Mouse (Mus musculus) forebrain, postnatal 0 days (tissue): ENCODE data around the gene Phox2b. TPM values are rescaled to one million over a fixed set of nuclear protein-coding genes. Genes with fewer than 3 reads are reported as not detected.

Source experiments
- ATAC-seq: fragments of 200-750 bp; cut with Nextera tagmentation; 2 replicates; pipeline ENCODE4 v1.8.0; 2017; ENCODE audit warnings: mild to moderate bottlenecking, moderate library complexity
- DNase-seq: peaks from one replicate; pipeline ENCODE4 v3.0.0-alpha.2; 2015
- H3K27ac ChIP-seq: fragments of 300-500 bp; sonication (generic); 2 replicates; pipeline ENCODE4 v1.5.1; 2014; ENCODE audit warnings: low read depth, mild to moderate bottlenecking, antibody characterized with exemption, low read length, moderate library complexity, mixed read lengths
- H3K27me3 ChIP-seq: fragments of 300-500 bp; sonication (generic); 2 replicates; pipeline ENCODE4 v1.6.1; 2014; ENCODE audit warnings: mild to moderate bottlenecking, low read length, mixed read lengths; ENCODE audit not compliant: insufficient read depth
- H3K36me3 ChIP-seq: fragments of 300-500 bp; sonication (generic); 2 replicates; pipeline ENCODE4 v1.6.1; 2014; ENCODE audit warnings: mild to moderate bottlenecking, moderate library complexity; ENCODE audit not compliant: insufficient read depth
- H3K4me1 ChIP-seq: fragments of 300-500 bp; sonication (generic); 2 replicates; pipeline ENCODE4 v1.6.1; 2014; ENCODE audit warnings: antibody characterized with exemption; ENCODE audit not compliant: insufficient read depth
- H3K4me2 ChIP-seq: fragments of 300-500 bp; sonication (generic); 2 replicates; pipeline ENCODE4 v1.6.1; 2014; ENCODE audit warnings: low read depth, mild to moderate bottlenecking, moderate library complexity
- H3K4me3 ChIP-seq: fragments of 300-500 bp; sonication (generic); 2 replicates; pipeline ENCODE4 v1.5.1; 2014; ENCODE audit warnings: low read depth, low read length, mixed read lengths
- H3K9ac ChIP-seq: fragments of 300-500 bp; sonication (generic); 2 replicates; pipeline ENCODE4 v1.6.1; 2014; ENCODE audit warnings: mild to moderate bottlenecking
- H3K9me3 ChIP-seq: fragments of 300-500 bp; sonication (generic); 2 replicates; pipeline ENCODE4 v1.6.1; 2016; ENCODE audit warnings: low read length
- CTCF ChIP-seq: sonication (generic); IDR thresholded peaks from 2 replicates; pipeline ENCODE4 v1.5.1; 2016; ENCODE audit warnings: antibody characterized with exemption, control low read depth, low read depth
- WGBS: fragments of 180-500 bp; shearing (Covaris S2); extraction: QIAGEN DNeasy Blood & Tissue Kit; methylation state at CpG from one replicate; pipeline ENCODE4 v1.1.7; 2014; 5-methylcytosine and 5-hydroxymethylcytosine counted together
- polyA plus RNA-seq: library from polyadenylated mRNA; unstranded; fragments of >200 nt; fragmentation: Nextera tagmentation; extraction: Ambion mirVana; gene quantifications from 2 replicates; pipeline ENCODE4 v1.2.1, GENCODE M21; 2015
- total RNA-seq: library from RNA; depleted of rRNA; stranded (reverse); fragments of >200 nt; gene quantifications from 2 replicates; pipeline ENCODE4 v1.2.3, GENCODE M21; 2014

Phox2b gene
- total and polyA plus RNA-seq, 2 experiments from 2014 or later = not detected

- ATAC-seq = no peak
- Histone ChIP-seq H3K27ac (no peak overlapping the region), H3K4me2 (no peak overlapping the region), H3K27me3 (peaks cover 57% of the 10 kb centered on the region), H3K9ac (no peak overlapping the region), H3K9me3 (no peaks in the 10 kb centered on the region), H3K4me3 (no peak overlapping the region), H3K4me1 (no peaks in the 10 kb centered on the region), H3K36me3 (no peaks in the 10 kb centered on the region)
- TF ChIP-seq CTCF = no peak
- WGBS = 10% methylated on average over 3 of the region's 3 CpGs
- no peak for DNase-seq
Observed at GRCm38 (mm10) chr5:67103016-67103415, 3.9 kb upstream of the Phox2b start.

GRCm38 (mm10) chr5:67101793-67102600, 2.9 kb upstream of the Phox2b start:
- no peaks in the 10 kb centered on the region for H3K4me1 ChIP-seq
- peak; percentile 32 for TF ChIP-seq CTCF
- H3K4me2 ChIP-seq = no peak overlapping the region
- no peaks in the 10 kb centered on the region for H3K36me3 ChIP-seq
- no peak for DNase-seq
- H3K27me3 ChIP-seq = peaks cover 65% of the 10 kb centered on the region
- peak; percentile 40 for ATAC-seq
- no peaks in the 10 kb centered on the region for H3K9me3 ChIP-seq
- no peak overlapping the region for H3K27ac ChIP-seq
- no peak overlapping the region for H3K9ac ChIP-seq
- WGBS = 4% methylated on average over 28 of the region's 28 CpGs
- no peak overlapping the region for H3K4me3 ChIP-seq

- DNase-seq = no peak
- TF ChIP-seq CTCF = no peak
- no peaks in the 10 kb centered on the region for H3K36me3 ChIP-seq
- H3K27me3 ChIP-seq = peaks cover 67% of the 10 kb centered on the region
- 3% methylated on average over 9 of the region's 9 CpGs for WGBS
- H3K4me1 ChIP-seq = no peaks in the 10 kb centered on the region
- H3K9me3 ChIP-seq = no peaks in the 10 kb centered on the region
- H3K27ac ChIP-seq = no peak overlapping the region
- H3K4me3 ChIP-seq = no peak overlapping the region
- H3K4me2 ChIP-seq = no peak overlapping the region
- ATAC-seq = no peak
- no peak overlapping the region for H3K9ac ChIP-seq
Observed at GRCm38 (mm10) chr5:67101395-67101760, 2.3 kb upstream of the Phox2b start.

GRCm38 (mm10) chr5:67100564-67101394, 1.7 kb upstream of the Phox2b start:
- H3K9me3 ChIP-seq = no peaks in the 10 kb centered on the region
- no peaks in the 10 kb centered on the region for H3K4me1 ChIP-seq
- WGBS = 2% methylated on average over 34 of the region's 34 CpGs
- no peaks in the 10 kb centered on the region for H3K36me3 ChIP-seq
- H3K27ac ChIP-seq = no peak overlapping the region
- H3K4me3 ChIP-seq = no peak overlapping the region
- H3K27me3 ChIP-seq = peaks cover 72% of the 10 kb centered on the region
- H3K4me2 ChIP-seq = no peak overlapping the region
- TF ChIP-seq CTCF = no peak
- ATAC-seq (no peak), DNase-seq (no peak)
- no peak overlapping the region for H3K9ac ChIP-seq

- Histone ChIP-seq H3K4me1 (no peaks in the 10 kb centered on the region), H3K4me3 (no peak overlapping the region), H3K27me3 (peaks cover 80% of the 10 kb centered on the region), H3K4me2 (no peak overlapping the region), H3K9ac (no peak overlapping the region), H3K27ac (no peak overlapping the region), H3K9me3 (no peaks in the 10 kb centered on the region), H3K36me3 (no peaks in the 10 kb centered on the region)
- ATAC-seq (no peak), DNase-seq (peak; percentile 85)
- TF ChIP-seq CTCF = no peak
- 1% methylated on average over 32 of the region's 32 CpGs for WGBS
Observed at GRCm38 (mm10) chr5:67099393-67100271, 531 bp upstream of the Phox2b start.

GRCm38 (mm10) chr5:67098051-67098732, 909 bp downstream of the Phox2b start:
- TF ChIP-seq CTCF = no peak
- DNase-seq (peak; percentile 70), ATAC-seq (no peak)
- no peaks in the 10 kb centered on the region for H3K9me3 ChIP-seq
- no peak overlapping the region for H3K4me3 ChIP-seq
- no peak overlapping the region for H3K27ac ChIP-seq
- no peak overlapping the region for H3K4me2 ChIP-seq
- H3K9ac ChIP-seq = no peak overlapping the region
- 3% methylated on average over 23 of the region's 23 CpGs for WGBS
- H3K27me3 ChIP-seq = peaks cover 79% of the 10 kb centered on the region
- H3K4me1 ChIP-seq = no peaks in the 10 kb centered on the region
- no peaks in the 10 kb centered on the region for H3K36me3 ChIP-seq
